Mouse (Mus musculus): ENCODE data around the gene Scrn1. TPM values are rescaled to one million over a fixed set of nuclear protein-coding genes. Genes with fewer than 3 reads are reported as not detected.

Scrn1 gene
- total and polyA plus RNA-seq, 2 experiments from 2014 or later: 113 to 127 TPM

DNA sequence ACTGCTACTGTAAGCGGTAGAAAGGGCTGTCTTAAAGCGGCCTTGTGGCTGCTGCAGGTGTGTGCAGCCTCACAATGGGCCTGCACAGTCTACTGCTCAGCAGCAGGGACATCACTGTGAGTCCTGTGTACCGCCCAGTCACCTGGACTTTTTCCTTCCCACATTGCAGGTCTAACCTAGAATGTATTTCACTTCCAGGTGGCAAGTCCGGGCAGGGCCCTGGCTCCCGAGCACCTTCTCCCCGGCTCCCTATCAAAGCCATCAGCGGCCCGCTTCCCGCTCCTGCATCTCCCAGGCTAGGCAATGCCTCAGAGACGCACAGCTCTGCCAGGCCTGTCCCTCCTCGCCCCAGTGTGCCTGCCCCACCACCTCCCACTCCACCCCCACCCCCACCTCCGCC is 81.3 kb downstream of the Scrn1 start:
- DNase-seq (ENCODE audit: low spot score) (no peak), ATAC-seq (ENCODE audit: low FRiP score) (peak; percentile 52; the same call in 1 of the 2 replicates)
- Histone ChIP-seq H3K4me3 (ENCODE audit: low read depth, low read length) (no peak overlapping the region), H3K9me3 (ENCODE audit: low read length) (no peaks in the 10 kb centered on the region), H3K36me3 (ENCODE audit: insufficient read depth, low read length) (no peaks in the 10 kb centered on the region), H3K4me1 (ENCODE audit: insufficient read depth, low read length) (no peaks in the 10 kb centered on the region), H3K4me2 (ENCODE audit: low read depth, low read length, poor library complexity, severe bottlenecking) (peak overlapping the region; percentile 33; the same call in 1 of the 2 replicates), H3K9ac (replicated peaks; ENCODE audit: low read length, poor library complexity, severe bottlenecking) (no peak overlapping the region), H3K27me3 (ENCODE audit: insufficient read depth, low read length) (no peaks in the 10 kb centered on the region), H3K27ac (ENCODE audit: low read depth, low read length) (no peak overlapping the region)
- 21% methylated on average over 12 of the region's 12 CpGs for WGBS
- peak; percentile 23 for TF ChIP-seq CTCF (IDR thresholded peaks at IDR 0.05)

DNA sequence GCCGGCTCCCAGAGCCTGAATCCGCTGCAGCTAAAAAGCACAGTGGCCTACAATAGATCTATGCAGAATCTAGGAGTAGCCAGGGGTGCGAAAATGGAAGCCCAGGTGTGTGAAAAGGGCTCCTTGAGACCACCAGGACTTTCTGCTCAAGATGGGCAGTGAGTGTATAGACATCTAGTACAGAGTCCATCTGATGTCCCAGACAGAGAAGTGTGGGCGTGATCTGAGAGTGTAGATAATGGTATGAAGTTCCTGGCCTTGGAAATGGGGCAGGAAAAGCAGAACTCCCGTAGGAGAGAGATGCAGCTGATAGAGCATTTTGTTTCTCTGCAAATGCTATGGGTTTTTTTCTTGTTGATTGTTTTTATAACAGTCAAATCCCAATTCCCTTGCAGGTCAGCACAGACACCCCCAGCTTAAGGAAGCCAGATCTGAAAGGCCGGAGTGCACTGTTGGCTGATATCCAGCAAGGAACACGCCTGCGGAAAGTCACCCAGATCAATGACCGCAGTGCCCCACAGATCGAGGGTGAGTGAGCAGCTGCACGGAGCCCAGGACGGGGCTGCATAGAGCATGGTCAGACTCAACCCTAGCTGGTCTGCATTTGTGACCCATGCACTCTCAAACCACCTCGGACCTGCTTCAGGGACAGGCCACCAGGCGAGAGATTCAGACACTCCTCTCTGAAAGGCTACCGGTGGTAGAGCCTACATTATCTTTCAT is 84.7 kb downstream of the Scrn1 start:
- Histone ChIP-seq H3K9ac (replicated peaks; ENCODE audit: low read length, poor library complexity, severe bottlenecking) (no peak overlapping the region), H3K27me3 (ENCODE audit: insufficient read depth, low read length) (no peaks in the 10 kb centered on the region), H3K9me3 (ENCODE audit: low read length) (no peaks in the 10 kb centered on the region), H3K4me3 (ENCODE audit: low read depth, low read length) (no peak overlapping the region), H3K36me3 (ENCODE audit: insufficient read depth, low read length) (no peaks in the 10 kb centered on the region), H3K27ac (ENCODE audit: low read depth, low read length) (no peak overlapping the region), H3K4me1 (ENCODE audit: insufficient read depth, low read length) (peaks cover 9% of the 10 kb centered on the region), H3K4me2 (ENCODE audit: low read depth, low read length, poor library complexity, severe bottlenecking) (no peak overlapping the region)
- no peak for ATAC-seq (ENCODE audit: low FRiP score)
- 85% methylated on average over 15 of the region's 15 CpGs for WGBS
- DNase-seq (ENCODE audit: low spot score): no peak
- no peak for TF ChIP-seq CTCF (IDR thresholded peaks at IDR 0.05)

DNA sequence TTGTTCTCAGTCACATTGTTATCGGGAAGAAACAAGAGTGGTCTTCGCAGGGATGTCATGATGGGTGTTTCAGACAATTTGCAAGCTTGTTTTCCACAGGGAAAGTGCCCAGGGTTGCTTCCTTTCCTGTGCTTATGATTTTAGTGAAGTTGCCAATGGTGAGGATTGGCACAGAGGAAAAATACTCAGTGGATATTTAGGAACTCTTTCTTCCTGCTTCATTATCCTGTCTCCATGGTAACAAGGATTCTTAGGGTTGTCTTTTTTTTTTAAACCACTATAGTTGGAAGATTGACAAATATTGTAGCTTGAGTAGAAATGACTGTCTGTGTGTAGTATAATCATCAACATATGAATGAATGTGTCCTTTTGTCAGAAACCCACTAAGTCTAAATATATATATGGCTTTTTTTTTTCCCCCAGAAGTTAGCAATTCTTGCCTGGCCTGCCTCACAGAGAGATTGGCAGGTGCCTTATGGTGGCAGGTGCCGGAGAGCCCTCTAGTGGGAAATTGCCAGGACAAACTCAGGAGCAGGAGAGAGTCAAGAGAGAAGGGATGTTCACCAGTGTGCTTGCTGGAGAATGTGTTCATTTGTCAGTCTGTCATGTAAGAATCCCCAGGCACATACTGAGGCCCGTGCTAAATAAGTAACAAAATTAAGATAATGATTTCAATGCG is 87.5 kb downstream of the Scrn1 start:
- Histone ChIP-seq H3K27me3 (ENCODE audit: insufficient read depth, low read length) (no peaks in the 10 kb centered on the region), H3K4me1 (ENCODE audit: insufficient read depth, low read length) (peaks cover 14% of the 10 kb centered on the region), H3K9me3 (ENCODE audit: low read length) (no peaks in the 10 kb centered on the region), H3K36me3 (ENCODE audit: insufficient read depth, low read length) (no peaks in the 10 kb centered on the region), H3K4me3 (ENCODE audit: low read depth, low read length) (no peak overlapping the region), H3K27ac (ENCODE audit: low read depth, low read length) (peak overlapping the region; percentile 74), H3K4me2 (ENCODE audit: low read depth, low read length, poor library complexity, severe bottlenecking) (no peak overlapping the region), H3K9ac (replicated peaks; ENCODE audit: low read length, poor library complexity, severe bottlenecking) (no peak overlapping the region)
- TF ChIP-seq CTCF (IDR thresholded peaks at IDR 0.05): peak; percentile 70
- DNase-seq (ENCODE audit: low spot score) (peak; percentile 57), ATAC-seq (ENCODE audit: low FRiP score) (no peak)
- WGBS: 42% methylated on average over 5 of the region's 5 CpGs

DNA sequence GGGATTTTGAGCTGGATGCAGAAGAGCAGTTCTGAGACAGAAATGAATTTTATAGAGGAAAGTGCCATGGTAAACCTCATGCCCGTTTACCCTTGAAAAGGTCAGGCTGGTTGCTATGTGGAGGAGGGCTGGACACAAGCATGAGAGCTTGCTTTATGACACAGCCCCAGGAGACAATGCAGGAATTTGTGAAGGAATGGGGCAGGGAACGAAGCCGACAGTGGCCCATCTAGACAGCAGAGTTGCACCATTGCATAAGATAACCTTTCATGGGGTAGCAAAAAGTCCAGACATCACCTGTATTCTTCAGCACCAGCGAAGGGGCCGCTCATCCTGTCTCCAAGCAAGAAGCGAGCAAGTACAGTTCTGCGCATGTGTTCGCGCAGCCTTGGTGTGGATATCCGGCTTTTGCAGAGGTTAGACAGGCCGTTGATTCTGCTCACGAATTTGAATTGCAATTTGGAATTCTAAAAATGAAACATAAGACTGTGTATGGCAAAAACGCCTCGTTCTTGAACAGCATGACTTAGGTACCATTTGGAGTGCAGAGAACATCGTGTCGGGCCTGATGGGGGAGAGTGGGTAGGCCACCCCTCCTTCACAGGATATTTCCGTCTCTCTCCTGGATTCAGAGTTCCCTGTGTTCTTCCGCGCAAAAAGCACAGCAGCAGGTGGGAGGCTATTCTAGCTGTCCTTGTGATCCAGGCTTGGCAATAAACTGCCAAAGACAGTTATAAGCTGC is 90.2 kb downstream of the Scrn1 start:
- Histone ChIP-seq H3K27ac (ENCODE audit: low read depth, low read length) (peak overlapping the region; percentile 26; the same call in 1 of the 2 replicates), H3K36me3 (ENCODE audit: insufficient read depth, low read length) (no peaks in the 10 kb centered on the region), H3K4me2 (ENCODE audit: low read depth, low read length, poor library complexity, severe bottlenecking) (no peak overlapping the region), H3K4me3 (ENCODE audit: low read depth, low read length) (no peak overlapping the region), H3K4me1 (ENCODE audit: insufficient read depth, low read length) (peaks cover 14% of the 10 kb centered on the region), H3K27me3 (ENCODE audit: insufficient read depth, low read length) (no peaks in the 10 kb centered on the region), H3K9me3 (ENCODE audit: low read length) (no peaks in the 10 kb centered on the region), H3K9ac (replicated peaks; ENCODE audit: low read length, poor library complexity, severe bottlenecking) (no peak overlapping the region)
- ATAC-seq (ENCODE audit: low FRiP score) (no peak), DNase-seq (ENCODE audit: low spot score) (no peak)
- 75% methylated on average over 19 of the region's 19 CpGs for WGBS
- TF ChIP-seq CTCF (IDR thresholded peaks at IDR 0.05): no peak

DNA sequence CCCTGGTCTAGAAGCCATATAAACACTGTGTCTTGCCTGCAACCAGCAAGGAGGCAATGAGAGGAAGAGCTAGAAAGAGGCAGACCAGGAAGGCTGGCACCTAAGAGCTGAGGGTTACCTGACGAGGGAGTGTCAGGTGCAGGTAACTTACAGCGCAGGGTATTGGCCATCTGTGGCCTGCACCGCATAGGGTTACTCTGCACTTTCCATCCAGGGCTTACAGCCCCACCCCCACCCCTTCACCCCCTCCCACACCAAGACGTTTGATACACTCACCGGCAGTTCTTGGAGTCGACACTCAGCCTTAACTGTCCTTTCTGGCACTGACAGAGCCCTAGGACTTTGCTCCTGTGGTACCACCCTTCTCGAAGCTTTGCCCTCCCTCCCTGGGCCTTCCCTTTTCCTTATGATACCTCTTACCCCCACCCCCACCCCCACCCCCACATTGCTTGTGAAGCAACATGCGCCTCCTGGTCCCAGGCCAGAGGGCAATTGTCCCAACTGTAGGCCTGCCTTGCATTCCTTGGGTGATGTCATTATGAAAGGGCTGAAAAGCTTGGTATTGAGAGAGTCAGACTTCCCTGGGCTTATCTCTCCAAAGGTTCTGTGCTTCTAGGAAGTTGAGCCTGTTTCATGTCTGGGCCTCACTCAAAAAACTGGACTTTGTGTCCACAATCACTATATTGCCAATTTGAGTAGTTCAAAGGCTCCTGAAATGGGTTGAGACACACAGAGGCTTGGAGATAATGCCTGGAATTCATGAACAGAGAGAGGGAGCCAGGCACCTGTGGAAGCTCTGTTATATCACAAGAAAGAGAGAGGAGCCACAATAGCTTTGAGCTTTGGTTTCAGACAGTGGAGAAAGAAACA is 93.2 kb downstream of the Scrn1 start:
- WGBS: 74% methylated on average over 8 of the region's 8 CpGs
- no peak for ATAC-seq (ENCODE audit: low FRiP score)

More for the DNA sequence above, 93.2 kb downstream of the Scrn1 start:
- Histone ChIP-seq H3K36me3 (ENCODE audit: insufficient read depth, low read length) (no peaks in the 10 kb centered on the region), H3K27ac (ENCODE audit: low read depth, low read length) (no peak overlapping the region), H3K9ac (replicated peaks; ENCODE audit: low read length, poor library complexity, severe bottlenecking) (no peak overlapping the region), H3K4me3 (ENCODE audit: low read depth, low read length) (no peak overlapping the region), H3K27me3 (ENCODE audit: insufficient read depth, low read length) (no peaks in the 10 kb centered on the region), H3K4me1 (ENCODE audit: insufficient read depth, low read length) (peaks cover 9% of the 10 kb centered on the region), H3K9me3 (ENCODE audit: low read length) (no peaks in the 10 kb centered on the region), H3K4me2 (ENCODE audit: low read depth, low read length, poor library complexity, severe bottlenecking) (no peak overlapping the region)
- no peak for TF ChIP-seq CTCF (IDR thresholded peaks at IDR 0.05)
- DNase-seq (ENCODE audit: low spot score): no peak
